Mouse (Mus musculus): ENCODE measurements around the gene Tmem256.
A peak's percentile ranks its signal among the peaks of the same experiment; 100 is the strongest.

Tmem256 gene

DNA sequence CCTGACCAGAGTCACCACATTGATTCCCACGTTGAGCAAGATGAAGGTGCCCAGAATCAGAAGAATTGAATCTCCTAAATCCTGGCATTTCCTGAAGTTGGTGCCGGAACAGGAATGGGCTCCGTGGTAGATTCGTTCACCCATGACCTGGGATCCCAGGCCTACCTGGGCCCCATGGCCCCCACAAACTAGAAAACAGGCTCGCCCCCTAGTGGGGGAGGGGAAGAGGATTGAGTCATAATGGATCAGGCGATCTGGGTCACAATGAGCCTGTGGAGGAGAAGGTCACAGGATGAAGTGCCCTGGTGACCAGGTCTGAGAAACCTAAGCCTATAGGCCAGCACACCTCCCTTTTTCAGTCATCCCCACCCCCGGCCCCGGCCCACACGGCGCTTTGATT, 23.2 kb upstream of the Tmem256 start, which contains the start of gene Gm39566:
TSS of gene Gm39566 (minus strand) at position 144 of the 400 bp plus-strand sequence.
- no peak for DNase-seq (ENCODE audit: low spot score in 2 of 2)

DNA sequence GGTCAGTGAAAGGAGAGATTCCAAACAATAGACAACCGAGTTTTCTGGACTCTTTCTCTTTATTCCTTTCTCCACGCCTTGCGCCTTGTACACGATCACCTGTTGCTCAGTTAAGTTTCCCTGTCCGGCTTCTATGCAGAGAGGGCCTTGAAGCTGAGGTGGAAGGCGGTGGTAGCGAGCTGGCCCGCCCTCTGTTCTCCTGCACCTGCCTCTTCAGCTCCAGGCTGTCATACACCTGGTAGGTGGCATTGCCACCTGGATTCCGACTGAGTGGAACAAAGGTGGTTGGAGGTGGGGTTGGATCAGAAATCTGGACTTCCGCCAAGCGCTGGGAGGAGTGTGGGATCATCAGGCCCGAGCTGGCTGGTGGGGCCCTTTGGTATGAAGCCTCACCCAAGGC, 21.8 kb upstream of the Tmem256 start:
- DNase-seq (ENCODE audit: low spot score in 2 of 2) = no peak

DNA sequence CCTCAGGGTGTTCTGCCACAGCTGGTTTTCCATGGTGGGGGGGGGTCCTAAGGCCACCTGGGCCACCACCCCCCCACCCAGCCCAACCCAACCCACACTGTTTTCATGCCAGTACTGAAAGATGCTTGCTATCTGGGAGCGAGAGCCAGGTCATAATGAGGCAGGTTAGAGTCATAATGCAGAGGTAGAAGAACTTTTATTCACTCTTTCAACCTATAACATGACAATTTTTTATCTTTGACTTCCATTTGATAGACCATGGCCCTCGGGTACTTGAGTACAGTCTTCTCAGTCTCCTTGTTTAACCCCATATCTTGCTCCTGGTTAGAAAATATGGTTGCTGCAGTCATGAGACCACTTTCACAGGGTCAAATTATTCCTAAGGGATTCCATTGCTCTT, 19.9 kb upstream of the Tmem256 start, which contains the start of gene Spem2:
TSS of gene Spem2 (minus strand) at position 101 of the 400 bp plus-strand sequence.
- no peak for DNase-seq (ENCODE audit: low spot score in 2 of 2)

DNA sequence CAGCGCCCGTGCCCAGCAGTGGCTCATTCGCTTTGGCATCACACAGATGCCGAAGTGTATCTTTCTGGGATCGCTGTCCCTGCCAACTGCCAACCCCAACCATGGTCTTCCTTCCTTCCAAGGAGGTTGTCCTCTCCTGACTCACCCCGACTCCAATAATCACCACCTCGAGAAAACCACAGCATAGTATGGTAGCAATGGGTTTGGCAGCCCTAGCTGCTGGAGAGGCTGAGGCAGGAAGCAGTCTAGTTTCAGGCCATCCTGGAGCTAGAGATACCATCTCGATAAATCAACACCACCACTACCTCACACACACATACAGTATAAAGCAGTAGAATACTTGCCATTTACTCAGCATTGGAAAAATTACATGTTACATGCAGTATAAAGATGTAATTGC, 19.4 kb upstream of the Tmem256 start:
- DNase-seq (ENCODE audit: low spot score in 2 of 2) = no peak

DNA sequence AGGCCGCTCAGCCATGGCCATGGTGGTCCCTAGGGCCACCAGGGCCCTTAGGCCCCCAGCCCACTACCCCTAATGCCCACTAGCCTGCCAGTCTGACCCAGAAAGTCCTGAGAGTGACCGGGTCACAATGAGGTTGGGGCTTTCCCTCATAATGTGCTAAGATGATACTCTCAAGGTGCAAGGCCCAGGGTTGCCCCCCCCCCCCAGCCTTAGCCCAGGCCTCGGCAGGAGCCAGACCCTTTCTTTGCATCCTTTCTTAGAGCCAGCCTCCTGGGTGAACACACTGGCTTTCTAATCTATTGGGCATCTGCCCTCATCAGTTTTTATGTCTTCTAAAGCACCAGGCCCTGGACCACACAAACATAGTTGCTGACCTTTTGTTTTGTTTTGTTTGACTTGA, 16.2 kb upstream of the Tmem256 start, which contains the start of gene Spem1:
TSS of gene Spem1 (minus strand) at position 101 of the 400 bp plus-strand sequence.
- DNase-seq (ENCODE audit: low spot score in 2 of 2) = no peak

GRCm38 (mm10) chr11:69823456-69823855, 14.9 kb upstream of the Tmem256 start:
- DNase-seq (ENCODE audit: low spot score in 2 of 2) = no peak

- DNase-seq (ENCODE audit: low spot score in 2 of 2) = no peak
Observed at GRCm38 (mm10) chr11:69828832-69829231, 9.5 kb upstream of the Tmem256 start.

- no peak for DNase-seq (ENCODE audit: low spot score in 2 of 2)
Observed at GRCm38 (mm10) chr11:69833554-69833953, 4.8 kb upstream of the Tmem256 start.

GRCm38 (mm10) chr11:69834001-69834549, 4.2 kb upstream of the Tmem256 start:
- DNase-seq (ENCODE audit: low spot score in 2 of 2) = peak in 1 of 2 experiments; percentile 30

GRCm38 (mm10) chr11:69835326-69835965, 2.9 kb upstream of the Tmem256 start:
- no peak for DNase-seq (ENCODE audit: low spot score in 2 of 2)

DNA sequence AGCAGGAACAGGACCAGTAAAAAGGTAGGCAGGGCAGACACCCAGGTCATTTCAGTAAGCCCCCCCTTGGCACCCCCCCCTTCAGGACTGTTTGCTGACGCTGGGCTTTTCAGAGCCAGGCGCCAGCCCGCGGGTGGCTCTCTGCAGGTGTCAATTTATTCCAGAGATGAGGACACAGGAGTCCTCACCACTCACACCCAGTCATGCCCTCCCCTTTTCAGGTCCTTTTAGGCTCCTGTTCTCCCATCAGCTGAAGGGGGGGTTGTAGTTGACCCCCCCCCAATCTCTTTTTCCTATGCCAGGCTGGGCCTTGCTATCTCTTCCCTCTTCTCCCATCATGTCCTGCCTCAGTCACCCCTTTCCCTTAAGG, 2.4 kb upstream of the Tmem256 start:
- no peak for DNase-seq (ENCODE audit: low spot score in 2 of 2)

DNA sequence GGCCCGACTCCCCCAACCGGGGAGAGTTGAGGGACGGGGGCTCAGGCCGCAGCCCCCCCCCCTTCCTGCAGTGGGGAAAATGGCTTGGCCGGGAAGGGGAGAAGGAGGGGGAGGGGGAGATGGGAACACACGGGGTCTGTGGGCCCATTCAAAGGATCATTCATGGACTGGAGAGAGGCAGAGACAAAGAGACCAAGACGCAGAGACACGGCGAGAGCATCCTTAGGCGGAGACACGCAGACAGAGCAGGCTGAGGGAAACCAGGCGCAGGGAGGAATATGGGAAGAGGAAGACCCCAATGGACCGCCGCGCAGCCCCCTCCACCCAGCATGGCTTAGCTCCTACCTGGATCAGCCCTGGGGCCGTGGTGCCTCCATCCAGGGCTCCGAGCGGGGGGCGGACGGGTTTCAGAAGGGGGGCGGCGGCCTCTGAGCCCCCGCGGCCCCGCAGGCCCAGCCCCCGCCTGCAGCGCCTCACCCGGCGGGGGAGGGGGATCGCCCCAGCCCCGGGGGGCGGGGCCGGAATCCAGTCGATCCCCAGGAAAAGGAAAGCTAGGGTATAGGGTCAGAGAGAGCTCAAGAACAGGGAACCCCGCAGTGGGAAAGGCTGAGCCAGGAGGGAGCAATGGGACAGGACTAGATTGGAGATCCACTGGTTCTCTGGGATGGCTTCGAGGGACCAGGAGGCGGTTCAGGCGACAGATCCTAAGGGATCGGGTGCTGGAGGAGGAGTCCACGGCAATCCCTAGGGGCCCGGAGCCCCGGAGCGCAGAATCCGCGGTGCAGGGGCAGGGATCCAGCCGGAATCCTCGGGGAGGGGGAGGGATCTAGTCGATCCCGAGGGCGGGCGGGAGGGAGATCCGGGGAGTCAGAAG, 1.4 kb upstream of the Tmem256 start:
- peak; percentile 42 to 51 for DNase-seq (ENCODE audit: low spot score in 2 of 2)

GRCm38 (mm10) chr11:69837604-69837951, 736 bp upstream of the Tmem256 start, which contains the start of gene Nlgn2:
Nlgn2 (minus strand) TSS chr11:69837784.
- DNase-seq (ENCODE audit: low spot score in 2 of 2) = no peak

DNA sequence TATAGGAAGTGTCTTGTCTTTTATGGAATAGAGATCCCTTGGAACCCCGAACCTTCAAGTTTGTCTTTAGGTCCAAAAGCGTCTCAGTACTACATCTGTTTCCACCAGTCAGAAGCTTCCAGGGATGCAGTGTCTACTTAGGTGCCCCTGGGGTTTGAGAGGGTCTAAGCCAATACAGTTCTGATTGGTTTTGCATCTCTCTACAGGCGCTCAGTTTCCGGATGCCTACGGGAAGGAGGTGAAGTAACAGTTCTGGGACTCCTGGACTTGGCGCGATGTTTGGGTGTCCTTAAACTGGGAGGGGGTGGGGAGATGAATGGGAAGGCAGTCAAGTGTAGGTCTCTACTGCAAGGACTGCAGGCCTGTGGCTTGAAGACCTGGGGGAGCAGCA, 395 bp downstream of the Tmem256 start:
- DNase-seq (ENCODE audit: low spot score in 2 of 2) = no peak

- DNase-seq (ENCODE audit: low spot score in 2 of 2) = peak; percentile 87 to 89
Observed at GRCm38 (mm10) chr11:69846198-69846680, 7.9 kb downstream of the Tmem256 start, which contains the start of gene Plscr3. Plscr3 (plus strand) TSS chr11:69846376.

GRCm38 (mm10) chr11:69846738-69847688, 8.7 kb downstream of the Tmem256 start:
- no peak for DNase-seq (ENCODE audit: low spot score in 2 of 2)

- DNase-seq (ENCODE audit: low spot score in 2 of 2) = no peak
Observed at GRCm38 (mm10) chr11:69848021-69848420, 9.7 kb downstream of the Tmem256 start.

- no peak for DNase-seq (ENCODE audit: low spot score in 2 of 2)
Observed at GRCm38 (mm10) chr11:69849128-69849527, 10.8 kb downstream of the Tmem256 start.

DNA sequence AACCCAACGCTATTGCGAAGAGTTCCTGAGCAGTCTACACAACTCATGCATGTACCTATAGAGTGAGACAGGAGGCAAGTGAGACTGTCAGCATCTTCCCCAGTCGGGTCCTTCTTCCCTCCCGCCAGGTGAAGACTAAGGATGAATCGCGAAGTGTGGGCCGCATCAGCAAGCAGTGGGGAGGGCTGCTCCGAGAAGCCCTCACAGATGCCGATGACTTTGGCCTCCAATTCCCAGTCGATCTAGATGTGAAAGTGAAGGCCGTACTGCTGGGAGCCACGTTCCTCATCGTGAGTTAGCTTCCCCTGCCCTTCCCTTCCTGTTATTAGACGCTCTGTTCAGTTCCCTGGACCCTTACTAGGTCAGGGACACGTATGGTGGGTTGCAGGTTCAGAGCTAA, 11.6 kb downstream of the Tmem256 start:
- no peak for DNase-seq (ENCODE audit: low spot score in 2 of 2)

GRCm38 (mm10) chr11:69850754-69851153, 12.4 kb downstream of the Tmem256 start:
- no peak for DNase-seq (ENCODE audit: low spot score in 2 of 2)

DNA sequence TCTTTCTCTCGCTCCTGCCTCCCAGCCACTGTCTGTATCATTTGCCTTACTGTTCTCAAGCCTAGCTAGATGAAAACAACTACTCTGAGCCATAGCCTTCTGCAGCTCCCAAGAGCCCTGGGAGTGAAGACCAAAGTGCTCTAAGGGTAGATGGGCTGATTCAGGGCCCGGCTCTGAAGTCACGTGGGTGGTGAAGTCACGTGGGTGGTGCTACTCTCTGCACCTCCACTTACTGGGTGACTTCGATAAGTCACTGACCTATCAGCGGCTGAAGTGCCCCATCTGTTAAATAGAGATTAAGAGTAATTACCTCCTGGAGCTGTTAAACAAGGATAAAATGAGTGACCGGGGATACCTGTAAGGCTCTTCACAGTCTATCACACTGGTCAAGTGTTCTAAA, 15.7 kb downstream of the Tmem256 start:
- DNase-seq (ENCODE audit: low spot score in 2 of 2) = no peak

Measured in frontal cortex, postnatal 36 days (tissue).